Comparison of ENCODE assay signal across 18 mouse cellular contexts in genomic region chr2:110036665-110037064, GRCm38 (mm10). TPM values are rescaled to one million over a fixed set of nuclear protein-coding genes. Genes with fewer than 3 reads are reported as not detected.
DNase-seq lines count a peak whose midpoint lies in the region; ATAC-seq lines count a peak whose summit lies in the region.
"Had no signal": no experiment of that assay in that cellular context is flagged by ENCODE, and none has a peak within 500 bp of the region (broad histone marks: within the 10 kb centered on the region; RNA-seq: fewer than 3 reads in every experiment).

No protein-coding gene starts in this region.

- H3K9ac ChIP-seq in heart, embryonic 11.5 days (ENCODE audit: low read depth, low read length): no peak overlapping the region
- H3K9ac ChIP-seq in kidney, embryonic 15.5 days: no peak overlapping the region
- H3K9ac ChIP-seq in embryonic facial prominence, embryonic 13.5 days: no peak overlapping the region
- no peak overlapping the region for H3K9ac ChIP-seq in limb, embryonic 13.5 days
- H3K9ac ChIP-seq: hindbrain, embryonic 13.5 days; midbrain, embryonic 13.5 days had no signal

- no peaks in the 10 kb centered on the region for H3K36me3 ChIP-seq in heart, embryonic 11.5 days (ENCODE audit: control insufficient read depth, insufficient read depth, low read length)
- peaks cover 29% of the 10 kb centered on the region for H3K36me3 ChIP-seq in kidney, embryonic 15.5 days
- peaks cover 23% of the 10 kb centered on the region for H3K36me3 ChIP-seq in embryonic facial prominence, embryonic 13.5 days
- peaks cover 24% of the 10 kb centered on the region for H3K36me3 ChIP-seq in limb, embryonic 13.5 days

- H3K4me3 ChIP-seq in heart, embryonic 11.5 days (ENCODE audit: low read depth, low read length): no peak overlapping the region
- H3K4me3 ChIP-seq in kidney, embryonic 15.5 days (replicated peaks): no peak overlapping the region
- no peak overlapping the region for H3K4me3 ChIP-seq in embryonic facial prominence, embryonic 13.5 days
- no peak overlapping the region for H3K4me3 ChIP-seq in limb, embryonic 13.5 days
- H3K4me3 ChIP-seq: hindbrain, embryonic 13.5 days; midbrain, embryonic 13.5 days had no signal

- H3K4me2 ChIP-seq in heart, embryonic 11.5 days: peak overlapping the region; percentile 12
- no peak overlapping the region for H3K4me2 ChIP-seq in kidney, embryonic 15.5 days
- no peak overlapping the region for H3K4me2 ChIP-seq in embryonic facial prominence, embryonic 13.5 days
- H3K4me2 ChIP-seq in limb, embryonic 13.5 days (replicated peaks): no peak overlapping the region
- H3K4me2 ChIP-seq: hindbrain, embryonic 13.5 days; midbrain, embryonic 13.5 days had no signal

- no peaks in the 10 kb centered on the region for H3K9me3 ChIP-seq in heart, embryonic 11.5 days (replicated peaks; ENCODE audit: control insufficient read depth, low read length)
- H3K9me3 ChIP-seq in kidney, embryonic 15.5 days (replicated peaks): no peaks in the 10 kb centered on the region
- no peaks in the 10 kb centered on the region for H3K9me3 ChIP-seq in embryonic facial prominence, embryonic 13.5 days
- H3K9me3 ChIP-seq in limb, embryonic 13.5 days: no peaks in the 10 kb centered on the region
- H3K9me3 ChIP-seq: hindbrain, embryonic 13.5 days; midbrain, embryonic 13.5 days had no signal

- no peak for ATAC-seq in heart, embryonic 11.5 days (replicated peaks; ENCODE audit: insufficient number of reproducible peaks, low FRiP score, low TSS enrichment)
- 0 out of 2 replicates have a peak, but pooled peaks have one; percentile 55 for ATAC-seq in kidney, embryonic 15.5 days (replicated peaks; ENCODE audit: low FRiP score)
- no peak for ATAC-seq in embryonic facial prominence, embryonic 13.5 days (ENCODE audit: insufficient number of reproducible peaks, insufficient read depth, low FRiP score, low TSS enrichment, low read depth)
- peak; percentile 50; the same call in 1 of the 2 replicates for ATAC-seq in limb, embryonic 13.5 days (ENCODE audit: low FRiP score, low read depth)
- ATAC-seq: forebrain, embryonic 14.5 days; midbrain, embryonic 13.5 days had no signal

- H3K27ac ChIP-seq in heart, embryonic 11.5 days (ENCODE audit: low read depth, low read length): peak overlapping the region; percentile 67
- H3K27ac ChIP-seq in kidney, embryonic 15.5 days: peak overlapping the region; percentile 9; the same call in 1 of the 2 replicates
- 0 out of 2 replicates have a peak overlapping the region, but pooled peaks have one; percentile 11 for H3K27ac ChIP-seq in embryonic facial prominence, embryonic 13.5 days
- H3K27ac ChIP-seq in limb, embryonic 13.5 days: peak overlapping the region; percentile 58; the same call in 1 of the 2 replicates
- H3K27ac ChIP-seq: hindbrain, embryonic 13.5 days; macrophage; midbrain, embryonic 13.5 days had no signal

- H3K27me3 ChIP-seq in heart, embryonic 11.5 days (ENCODE audit: control insufficient read depth, insufficient read depth, low read length): no peaks in the 10 kb centered on the region
- H3K27me3 ChIP-seq in kidney, embryonic 15.5 days: no peaks in the 10 kb centered on the region
- no peaks in the 10 kb centered on the region for H3K27me3 ChIP-seq in embryonic facial prominence, embryonic 13.5 days
- no peaks in the 10 kb centered on the region for H3K27me3 ChIP-seq in limb, embryonic 13.5 days
- H3K27me3 ChIP-seq: CH12.LX; hindbrain, embryonic 13.5 days; midbrain, embryonic 13.5 days had no signal

- no peak for DNase-seq in heart, adult 8-10 months (ENCODE audit: low spot score)
- DNase-seq in kidney, postnatal 25 days: no peak
- DNase-seq in layer of hippocampus, postnatal 25 days (ENCODE audit: extremely low spot score in 1 of 2, low spot score in 1 of 2): no peak
- no peak for DNase-seq in layer of hippocampus, adult 8-10 months (ENCODE audit: low spot score in 2 of 2)
- DNase-seq: cerebellum, postnatal 10 days; kidney, adult 11 months; layer of hippocampus, postnatal 36 days; lung, adult 2 months; right cerebral cortex, postnatal 25 days had no signal

- H3K4me1 ChIP-seq in heart, embryonic 11.5 days (ENCODE audit: control insufficient read depth, insufficient read depth, low read length): peaks cover 10% of the 10 kb centered on the region
- H3K4me1 ChIP-seq in kidney, embryonic 15.5 days: peaks cover 26% of the 10 kb centered on the region
- H3K4me1 ChIP-seq in embryonic facial prominence, embryonic 13.5 days: peaks cover 21% of the 10 kb centered on the region
- H3K4me1 ChIP-seq in limb, embryonic 13.5 days: peaks cover 43% of the 10 kb centered on the region

- 50% methylated on average over 4 of the region's 4 CpGs for WGBS in heart, embryonic 11.5 days (ENCODE audit: insufficient replicate concordance)
- 54% methylated on average over 4 of the region's 4 CpGs for WGBS in kidney, embryonic 15.5 days
- WGBS in embryonic facial prominence, embryonic 13.5 days: 48% methylated on average over 4 of the region's 4 CpGs
- 60% methylated on average over 4 of the region's 4 CpGs for WGBS in limb, embryonic 13.5 days

RNA-seq across cellular contexts. Expression of gene Ccdc34, which starts 19.0 kb away (rescaled TPM):
- polyA plus RNA-seq in heart, embryonic 11.5 days (2014; fragmentation: Nextera tagmentation; extraction: Ambion mirVana): 27.4 and 31.3 TPM in 2 replicates
- total RNA-seq in heart, adult 8-10 months (2022): 1 to 10 TPM; 3.9 to 4.8 (median 4.5) TPM
- 47.1 and 49.5 TPM in 2 replicates for polyA plus RNA-seq in kidney, embryonic 15.5 days (2015; fragmentation: Nextera tagmentation; extraction: Ambion mirVana)
- polyA plus RNA-seq in embryonic facial prominence, embryonic 13.5 days (2015; fragmentation: Nextera tagmentation; extraction: Ambion mirVana): 54.1 and 56.0 TPM in 2 replicates
- 47.6 and 51.7 TPM in 2 replicates for polyA plus RNA-seq in limb, embryonic 13.5 days (2015; fragmentation: Nextera tagmentation; extraction: Ambion mirVana)
- 10 to 100 TPM; 17.9 to 21.1 TPM for total RNA-seq in layer of hippocampus, postnatal 25 days (2021)
- 10 to 100 TPM; 13.4 to 16.5 (median 15.5) TPM for total RNA-seq in layer of hippocampus, adult 8-10 months (2022)

Comparison
In these comparisons a context has a peak if more than half of its experiments do, and no peak if none do; other contexts are left out.
1. ATAC-seq: peak in kidney, embryonic 15.5 days (single experiment) and limb, embryonic 13.5 days (single experiment); none in heart, embryonic 11.5 days (single experiment) and embryonic facial prominence, embryonic 13.5 days (single experiment).
2. H3K27ac ChIP-seq: peak in every context shown above with its lines; median percentile 67 in heart, embryonic 11.5 days; 58 in limb, embryonic 13.5 days; 11 in embryonic facial prominence, embryonic 13.5 days; 9 in kidney, embryonic 15.5 days.